Mouse (Mus musculus) hematopoietic stem cell, adult 5-6 weeks (primary cell): ENCODE measurements around the gene Mtmr2. TPM values are rescaled to one million over a fixed set of nuclear protein-coding genes. Genes with fewer than 3 reads are reported as not detected.
A peak's percentile ranks its signal among the peaks of the same experiment; 100 is the strongest.
"Not testable (repeated sequence)": the region's sequence is repeated elsewhere in the genome, so short reads cannot be mapped to it uniquely, and the experiment has no call there.

Experiments used
- ATAC-seq, 2 experiments: fragments of 125-278 bp in 1 of 2; replicated peaks in 1 of 2; 2 replicates each; pipeline ENCODE4 v1.8.0; 2016 to 2017; ENCODE audit warnings: inconsistent platforms in 2 of 2, mild to moderate bottlenecking in 2 of 2, moderate number of reproducible peaks in 2 of 2, low read depth in 1 of 2, moderate TSS enrichment in 1 of 2; ENCODE audit not compliant: low FRiP score in 2 of 2, poor library complexity in 2 of 2, severe bottlenecking in 2 of 2, insufficient read depth in 1 of 2, low TSS enrichment in 1 of 2
- total RNA-seq: library from RNA; stranded (forward); fragments of 172-1452, 232-1000 nt; gene quantifications from 2 replicates; pipeline ENCODE4 v1.2.3, GENCODE M21; 2017

The Mtmr2 gene
- total RNA-seq, 1 experiment from 2014 or later = 95.7 TPM

- ATAC-seq = not testable (repeated sequence)
Measured at GRCm38 (mm10) chr9:13790864-13791263, 42.7 kb downstream of the Mtmr2 start.

- no peak for ATAC-seq
Measured at GRCm38 (mm10) chr9:13794302-13794701, 46.1 kb downstream of the Mtmr2 start.

- ATAC-seq = peak in 1 of 2 experiments; percentile 42; a peak in 1 of 4 replicates
Measured at GRCm38 (mm10) chr9:13794756-13795155, 46.5 kb downstream of the Mtmr2 start.

DNA sequence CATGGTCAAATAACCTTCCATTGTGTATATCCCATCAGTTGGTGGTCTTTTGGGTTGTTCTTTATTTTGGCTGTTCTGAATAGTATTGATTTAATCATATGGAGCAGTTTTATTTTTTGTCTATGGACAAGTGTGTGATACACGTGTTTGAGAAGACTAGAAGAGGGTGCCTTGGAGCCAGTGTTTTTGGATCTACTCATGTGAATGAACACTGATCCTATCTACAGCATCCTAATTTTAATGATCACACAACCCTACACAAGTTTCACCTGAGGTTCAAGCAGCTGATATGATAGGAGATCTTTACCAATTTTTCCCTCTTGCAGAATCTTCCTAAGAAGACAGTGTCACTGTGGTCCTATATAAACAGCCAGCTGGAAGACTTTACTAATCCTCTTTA lies 56.3 kb downstream of the Mtmr2 start:
- no peak for ATAC-seq

DNA sequence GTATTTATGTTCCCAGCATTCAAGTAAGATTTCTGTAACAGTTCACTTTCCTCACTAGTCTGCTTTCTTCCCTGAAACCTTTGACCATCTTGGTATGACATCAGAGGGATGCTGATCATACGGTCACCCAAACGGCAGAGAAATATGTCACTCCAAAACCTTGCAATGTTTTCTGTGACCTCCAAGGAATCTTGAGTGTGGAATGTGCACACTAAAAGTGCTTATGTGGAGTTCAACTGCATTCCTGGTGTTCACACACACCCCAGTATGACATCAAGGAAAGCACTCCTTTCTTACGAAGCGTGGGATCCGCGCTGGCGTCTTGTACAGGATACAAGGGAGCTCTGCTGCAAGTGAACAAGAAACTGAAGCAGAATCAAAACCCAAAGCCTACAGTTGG lies 58.6 kb downstream of the Mtmr2 start:
- ATAC-seq = no peak

DNA sequence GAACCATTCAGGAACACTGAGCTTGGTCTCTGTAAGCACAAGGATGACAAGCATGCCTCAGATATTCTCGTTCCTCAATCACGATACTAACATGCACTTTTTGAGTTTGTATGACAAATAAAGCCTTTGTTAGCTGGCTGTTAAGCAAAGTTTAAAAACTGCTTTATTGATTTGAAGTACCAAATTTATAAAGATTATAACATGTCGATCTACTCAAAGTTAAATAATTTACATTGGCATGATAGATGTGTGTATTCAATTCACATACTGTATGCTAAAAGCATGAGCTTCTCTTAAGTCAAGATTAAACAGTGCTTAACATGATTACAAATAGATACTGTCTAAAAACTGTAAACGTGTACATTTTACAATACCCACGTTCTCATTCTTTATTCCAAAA lies 59.4 kb downstream of the Mtmr2 start:
- no peak for ATAC-seq

DNA sequence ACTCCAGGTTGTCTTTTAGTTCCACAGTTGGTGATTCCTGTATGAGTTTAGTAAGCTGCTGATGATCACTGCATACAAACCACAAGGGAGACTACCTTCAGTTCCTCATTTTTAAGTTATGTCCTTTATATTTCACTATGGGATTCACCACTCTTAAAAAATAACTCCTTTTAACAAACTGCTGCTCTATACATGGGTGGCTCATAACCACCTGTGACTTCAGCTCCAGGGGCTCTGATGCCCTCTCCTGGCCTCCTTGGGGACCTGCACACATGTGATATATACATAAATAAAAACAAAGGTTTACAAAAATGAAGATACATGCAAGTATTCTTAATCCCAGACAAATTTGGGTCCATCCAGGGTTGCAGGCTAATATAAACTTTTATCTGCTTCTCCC lies 61.7 kb downstream of the Mtmr2 start:
- peak in 1 of 2 experiments; percentile 12; a peak in 1 of 4 replicates for ATAC-seq

GRCm38 (mm10) chr9:13818369-13818768 lies 70.2 kb downstream of the Mtmr2 start:
- ATAC-seq = no peak

- no peak for ATAC-seq
Measured at GRCm38 (mm10) chr9:13820774-13821173, 72.6 kb downstream of the Mtmr2 start.

DNA sequence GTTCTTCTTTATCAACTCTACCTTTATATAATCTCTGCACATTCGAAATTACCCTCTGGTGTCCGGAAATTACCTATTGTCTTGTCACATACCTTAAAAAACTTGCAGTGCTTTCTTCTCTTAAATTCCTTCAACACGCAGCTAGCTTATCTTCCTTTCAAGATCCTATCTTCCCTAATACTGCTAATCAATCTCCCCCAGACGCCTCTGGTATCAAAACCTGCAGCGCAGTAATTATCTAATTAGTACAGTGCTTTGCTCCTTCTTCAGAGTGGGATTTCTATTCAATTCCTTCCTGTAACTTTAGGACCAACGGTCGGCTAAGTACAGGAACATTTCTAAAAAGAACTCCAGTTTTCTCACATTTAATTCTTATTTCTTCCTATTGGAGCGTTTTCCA lies 77.7 kb downstream of the Mtmr2 start:
- no peak for ATAC-seq

DNA sequence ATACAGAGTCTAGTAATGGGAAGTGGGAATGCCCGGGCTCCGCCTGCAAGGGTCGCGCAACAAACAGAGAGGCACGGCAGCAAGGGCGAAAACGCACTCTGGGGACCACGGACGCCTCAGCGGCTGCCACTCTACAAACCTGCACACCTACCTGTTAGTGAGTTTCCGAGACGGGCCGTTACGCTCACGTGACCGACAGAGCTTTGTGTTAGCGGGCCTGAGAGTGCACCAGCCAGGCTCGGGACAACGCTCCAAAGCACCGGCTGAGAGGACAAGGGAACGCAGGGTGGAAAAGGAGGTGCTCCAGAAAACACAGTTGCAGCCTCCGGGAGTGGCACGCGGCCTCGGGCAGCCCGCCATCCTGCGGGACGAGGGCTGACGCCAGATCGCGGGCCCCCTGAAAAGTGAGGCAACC lies 78.2 kb downstream of the Mtmr2 start:
- peak in 1 of 2 experiments; percentile 7; a peak in 1 of 4 replicates for ATAC-seq

- ATAC-seq = peak; percentile 87 to 90
Measured at GRCm38 (mm10) chr9:13826832-13827405, 78.7 kb downstream of the Mtmr2 start, which contains the start of gene Cep57. TSS of gene Cep57 (minus strand) at chr9:13827107.

GRCm38 (mm10) chr9:13827406-13828086 lies 79.3 kb downstream of the Mtmr2 start, which contains the start of gene Fam76b:
TSS of gene Fam76b (plus strand) at chr9:13827716.
- peak; percentile 84 to 88 for ATAC-seq

DNA sequence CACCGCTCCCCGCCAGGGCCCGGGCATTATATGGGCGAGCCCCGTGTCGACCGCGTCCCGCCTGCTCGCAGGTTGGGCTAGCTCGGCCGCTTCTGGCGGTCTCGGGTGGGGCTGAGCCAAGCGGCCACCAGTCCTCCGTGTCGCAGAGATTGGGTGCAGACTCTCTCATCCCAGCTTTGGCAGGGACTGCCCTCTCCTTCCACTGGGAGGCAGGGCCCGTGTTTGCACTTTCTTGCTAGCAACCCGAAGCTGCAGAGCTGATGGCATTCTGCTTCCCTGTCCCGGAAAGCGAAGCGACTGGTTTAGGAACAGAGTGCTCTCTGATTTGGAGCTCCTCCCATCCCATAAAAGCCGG lies 79.9 kb downstream of the Mtmr2 start:
- ATAC-seq = 0 out of 4 replicates have a peak, but pooled peaks of 1 of the 2 experiments have one; percentile 0

- ATAC-seq = no peak
Measured at GRCm38 (mm10) chr9:13835256-13835655, 87.0 kb downstream of the Mtmr2 start.

DNA sequence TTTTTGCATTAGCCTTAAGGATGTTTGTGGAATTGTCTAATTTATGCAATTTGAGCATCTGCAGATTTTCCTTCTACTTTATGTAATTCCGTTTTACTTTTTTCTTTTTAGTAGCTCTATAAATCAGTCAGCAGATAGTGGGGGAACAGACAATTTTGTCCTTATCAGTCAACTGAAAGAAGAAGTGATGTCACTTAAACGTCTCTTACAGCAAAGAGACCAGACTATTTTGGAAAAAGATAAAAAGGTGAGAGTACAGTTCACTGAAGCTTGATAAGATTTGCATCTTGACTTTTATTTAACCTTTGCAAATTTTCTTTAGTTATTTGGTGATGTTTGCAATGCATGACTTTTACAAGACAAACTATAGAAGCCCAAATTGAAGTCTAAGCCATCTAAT lies 88.5 kb downstream of the Mtmr2 start:
- no peak for ATAC-seq

DNA sequence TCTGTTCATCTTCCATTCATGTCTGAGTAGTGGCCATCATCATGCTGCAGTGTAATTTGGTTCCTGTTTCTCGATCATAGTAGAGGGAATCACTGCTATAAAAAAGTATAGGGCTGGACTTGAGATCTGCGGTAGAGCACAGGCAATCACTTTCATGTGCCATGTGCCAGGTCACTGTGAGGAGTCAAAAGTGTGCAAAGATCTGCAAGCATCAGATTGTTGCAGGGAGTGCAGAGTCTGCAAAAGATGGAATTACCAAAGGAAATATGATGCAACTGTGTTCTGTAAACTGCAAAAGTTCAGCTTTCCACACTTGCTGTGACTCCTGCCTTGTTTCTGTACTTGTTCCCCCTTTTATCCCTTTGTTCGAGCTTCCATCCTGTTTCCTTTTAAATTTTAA lies 99.4 kb downstream of the Mtmr2 start:
- no peak for ATAC-seq

- peak; percentile 78 to 84 for ATAC-seq
Measured at GRCm38 (mm10) chr9:13848481-13849480, 100.6 kb downstream of the Mtmr2 start.
